Mouse (Mus musculus) ES-E14 (cell line): ENCODE data around the gene Lnx1. TPM values are rescaled to one million over a fixed set of nuclear protein-coding genes. Genes with fewer than 3 reads are reported as not detected.

Source experiments
- DNase-seq: peaks from one replicate; pipeline ENCODE4 v3.0.0-alpha.2; 2013; ENCODE audit warnings: low read depth, low spot score
- H3K27ac ChIP-seq: 2 replicates; pipeline ENCODE4 v1.5.1; 2012; ENCODE audit warnings: low read depth, mild to moderate bottlenecking, low read length, moderate library complexity, mixed read lengths; ENCODE audit not compliant: poor library complexity, insufficient read depth, severe bottlenecking
- H3K36me3 ChIP-seq: 2 replicates; pipeline ENCODE4 v1.6.1; 2012; ENCODE audit warnings: mild to moderate bottlenecking, low read length, moderate library complexity, mixed read lengths; ENCODE audit not compliant: control insufficient read depth, poor library complexity, insufficient read depth, severe bottlenecking
- H3K4me1 ChIP-seq, 2 experiments: fragments of 150-350 bp in 1 of 2; sonication (generic) in 1 of 2; 2 replicates each; pipeline ENCODE4 v1.6.1; 2012; ENCODE audit warnings: low read length in 2 of 2, mild to moderate bottlenecking in 1 of 2, mixed read lengths in 1 of 2; ENCODE audit not compliant: control insufficient read depth in 2 of 2, insufficient read depth in 2 of 2, poor library complexity in 1 of 2
- H3K4me3 ChIP-seq, 2 experiments: fragments of 150-350 bp in 1 of 2; sonication (generic) in 1 of 2; 2 replicates each; pipeline ENCODE4 v1.5.1; 2012; ENCODE audit warnings: low read length in 2 of 2, low read depth in 1 of 2, mild to moderate bottlenecking in 1 of 2, mixed read lengths in 1 of 2; ENCODE audit not compliant: insufficient read depth in 1 of 2, poor library complexity in 1 of 2, severe bottlenecking in 1 of 2
- H3K9ac ChIP-seq: 2 replicates; pipeline ENCODE4 v1.6.1; 2012; ENCODE audit warnings: low read depth, mild to moderate bottlenecking, low read length, mixed read lengths; ENCODE audit not compliant: poor library complexity, insufficient read depth, severe bottlenecking
- H3K9me3 ChIP-seq: fragments of 150-350 bp; sonication (generic); 2 replicates; pipeline ENCODE4 v1.6.1; 2012; ENCODE audit warnings: low read depth, mild to moderate bottlenecking, low read length; ENCODE audit not compliant: control insufficient read depth, insufficient read depth
- CHD2 ChIP-seq: IDR thresholded peaks from 2 replicates; pipeline ENCODE4 v1.6.1; 2014; ENCODE audit warnings: mild to moderate bottlenecking, low read depth, low read length, inconsistent platforms
- HCFC1 ChIP-seq: IDR thresholded peaks from 2 replicates; pipeline ENCODE4 v1.6.1; 2012; ENCODE audit warnings: low read length, inconsistent platforms, borderline replicate concordance; ENCODE audit not compliant: insufficient read depth
- MAFK ChIP-seq: IDR thresholded peaks from 2 replicates; pipeline ENCODE4 v1.6.1; 2014; ENCODE audit warnings: mild to moderate bottlenecking, low read depth, low read length, inconsistent platforms; ENCODE audit not compliant: insufficient read depth
- ZC3H11A ChIP-seq: IDR thresholded peaks from 2 replicates; pipeline ENCODE4 v1.6.1; 2012; ENCODE audit warnings: low read depth, mild to moderate bottlenecking, inconsistent platforms, low read length, borderline replicate concordance
- ZNF384 ChIP-seq: IDR thresholded peaks from 2 replicates; pipeline ENCODE4 v1.6.1; 2012; ENCODE audit warnings: low read depth, low read length, inconsistent platforms
- in situ Hi-C, 2 experiments: fragments of 600-800 bp; cut with MboI; formaldehyde crosslinking; loops; one replicate each; pipeline ENCODE4 v1.15.1; 2025; ENCODE audit warnings: low sequenced_read_pairs in 2 of 2, inconsistent platforms in 1 of 2; ENCODE audit not compliant: unreplicated experiment in 2 of 2
- total RNA-seq: library from RNA; depleted of rRNA; stranded (reverse); fragments of 300-350 nt; gene quantifications from 2 replicates; pipeline ENCODE4 v1.2.3, GENCODE M21; 2012

Lnx1 gene
- total RNA-seq, 1 experiment, result 0.71 TPM

- Histone ChIP-seq H3K27ac (no peak overlapping the region), H3K4me1 (no peaks in the 10 kb centered on the region), H3K36me3 (no peaks in the 10 kb centered on the region), H3K9me3 (no peaks in the 10 kb centered on the region), H3K4me3 (no peak overlapping the region), H3K9ac (no peak overlapping the region)
- DNase-seq, result no peak
- TF ChIP-seq CHD2, result no peak
- no peak for TF ChIP-seq MAFK
- no peak for TF ChIP-seq ZNF384
- TF ChIP-seq ZC3H11A, result no peak
- no peak for TF ChIP-seq HCFC1
- in situ Hi-C loops, result no loop called here
Measured at GRCm38 (mm10) chr5:74684944-74685343, 17.8 kb downstream of the Lnx1 start.

DNA sequence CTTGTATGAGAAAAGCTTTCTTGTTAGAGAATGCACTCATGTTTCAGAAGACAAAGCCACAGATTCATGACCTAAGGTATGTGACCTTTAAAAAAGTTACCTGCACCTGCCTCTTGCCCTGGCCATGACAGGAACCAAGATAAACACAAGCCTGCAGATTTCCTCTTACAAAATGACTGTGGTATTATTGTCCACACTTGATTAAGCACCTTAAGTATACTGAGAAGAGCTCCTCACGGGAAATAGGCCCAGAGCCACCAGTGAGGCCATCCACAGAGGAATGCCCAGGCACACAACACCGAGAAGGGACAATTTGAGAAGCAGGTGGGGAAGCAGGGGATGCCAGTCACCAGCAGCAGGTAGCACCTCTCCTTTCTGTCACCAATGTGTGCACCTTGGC is 18.9 kb downstream of the Lnx1 start:
- H3K9me3 ChIP-seq, result no peaks in the 10 kb centered on the region
- no peak overlapping the region for H3K9ac ChIP-seq
- TF ChIP-seq HCFC1, result no peak
- no peak for TF ChIP-seq CHD2
- TF ChIP-seq ZNF384, result no peak
- TF ChIP-seq MAFK, result no peak
- DNase-seq, result no peak
- in situ Hi-C loops, result no loop called here
- H3K4me1 ChIP-seq, result no peaks in the 10 kb centered on the region
- no peak overlapping the region for H3K4me3 ChIP-seq
- no peak overlapping the region for H3K27ac ChIP-seq
- H3K36me3 ChIP-seq, result no peaks in the 10 kb centered on the region

GRCm38 (mm10) chr5:74682735-74683134 is 20.0 kb downstream of the Lnx1 start:
- H3K4me1 ChIP-seq, result no peaks in the 10 kb centered on the region
- DNase-seq, result no peak
- no peaks in the 10 kb centered on the region for H3K9me3 ChIP-seq
- H3K27ac ChIP-seq, result no peak overlapping the region
- H3K36me3 ChIP-seq, result no peaks in the 10 kb centered on the region
- no peak overlapping the region for H3K9ac ChIP-seq
- no peak overlapping the region for H3K4me3 ChIP-seq
- TF ChIP-seq ZNF384, result no peak
- no peak for TF ChIP-seq MAFK
- no peak for TF ChIP-seq HCFC1
- TF ChIP-seq ZC3H11A, result no peak
- TF ChIP-seq CHD2, result no peak
- in situ Hi-C loops, result no loop called here

DNA sequence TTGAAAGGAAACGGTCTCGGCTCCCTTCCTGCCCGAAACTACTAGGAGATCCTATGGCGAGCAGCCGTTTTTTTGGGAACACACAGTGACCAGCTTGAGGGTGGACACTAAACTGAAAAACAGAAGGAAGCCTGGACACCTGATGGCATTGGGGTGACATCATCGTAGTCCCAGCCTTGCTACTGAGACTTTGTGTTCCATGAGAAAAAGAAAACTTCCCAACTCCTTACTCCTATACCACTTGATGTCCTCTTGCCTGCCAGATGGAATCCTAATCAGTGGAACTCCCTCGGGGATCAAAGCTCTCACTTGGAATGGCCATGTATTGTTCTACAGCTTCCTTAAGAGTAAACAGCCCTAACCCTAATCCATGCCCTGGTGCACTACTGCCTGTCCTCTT is 23.1 kb downstream of the Lnx1 start:
- Histone ChIP-seq H3K36me3 (no peaks in the 10 kb centered on the region), H3K4me1 (no peaks in the 10 kb centered on the region), H3K9ac (no peak overlapping the region), H3K27ac (no peak overlapping the region), H3K4me3 (no peak overlapping the region), H3K9me3 (no peaks in the 10 kb centered on the region)
- no peak for TF ChIP-seq ZC3H11A
- no peak for TF ChIP-seq ZNF384
- DNase-seq, result no peak
- in situ Hi-C loops, result no loop called here

GRCm38 (mm10) chr5:74678693-74679092 is 24.0 kb downstream of the Lnx1 start:
- Histone ChIP-seq H3K9ac (no peak overlapping the region), H3K27ac (no peak overlapping the region), H3K4me3 (no peak overlapping the region), H3K36me3 (no peaks in the 10 kb centered on the region), H3K4me1 (no peaks in the 10 kb centered on the region), H3K9me3 (no peaks in the 10 kb centered on the region)
- TF ChIP-seq ZNF384 (no peak), HCFC1 (no peak)
- in situ Hi-C loops, result no loop called here
- DNase-seq, result no peak
